Mouse (Mus musculus) ovary, adult 10 weeks (tissue): Measurements from ENCODE around the gene Ccdc126. TPM values are rescaled to one million over a fixed set of nuclear protein-coding genes. Genes with fewer than 3 reads are reported as not detected.

Source experiments
- polyA plus RNA-seq: library from polyadenylated mRNA; stranded (reverse); fragments of 350-450 nt; fragmentation: Illumina TruSeq; extraction: RNeasy Lipid Tissue Mini Kit (QIAGEN cat#74804); gene quantifications from one replicate; pipeline ENCODE4 v1.2.3, GENCODE M21; 2014

Gene Ccdc126
- 20.6 TPM for polyA plus RNA-seq

DNA sequence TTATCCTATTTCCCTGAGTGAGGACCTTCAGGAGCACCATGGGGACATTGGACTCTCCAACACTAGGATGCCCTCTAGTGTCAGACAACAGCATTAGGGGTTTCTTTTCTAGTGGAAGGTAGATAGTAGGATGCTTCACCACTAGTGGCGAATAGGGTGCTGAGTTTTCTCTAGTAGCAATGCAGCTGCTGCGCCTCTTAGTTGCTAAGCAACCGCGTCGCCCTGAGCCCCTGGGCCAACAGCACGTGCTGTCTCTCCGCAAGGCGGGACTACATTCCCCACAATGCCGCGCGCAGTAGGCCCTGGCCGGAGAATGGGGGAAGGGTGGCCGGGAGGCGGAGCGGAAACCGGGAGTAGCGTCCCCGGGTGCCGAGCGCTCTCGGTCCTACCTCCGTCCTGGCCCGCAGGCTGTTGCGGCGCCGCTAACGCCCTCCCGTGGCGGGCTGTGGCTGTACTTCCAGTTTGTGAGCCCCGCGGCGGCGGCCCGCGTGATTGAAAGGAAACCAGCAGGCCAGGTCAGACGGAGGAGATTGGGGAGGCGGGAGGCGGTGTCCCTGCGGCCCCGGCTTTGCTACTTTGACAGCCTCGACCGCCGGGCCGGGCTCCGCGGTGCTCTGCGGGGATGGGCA, at the start of gene Ccdc126:
Ccdc126 (plus strand) TSS at position 309 of the 629 bp plus-strand sequence.

DNA sequence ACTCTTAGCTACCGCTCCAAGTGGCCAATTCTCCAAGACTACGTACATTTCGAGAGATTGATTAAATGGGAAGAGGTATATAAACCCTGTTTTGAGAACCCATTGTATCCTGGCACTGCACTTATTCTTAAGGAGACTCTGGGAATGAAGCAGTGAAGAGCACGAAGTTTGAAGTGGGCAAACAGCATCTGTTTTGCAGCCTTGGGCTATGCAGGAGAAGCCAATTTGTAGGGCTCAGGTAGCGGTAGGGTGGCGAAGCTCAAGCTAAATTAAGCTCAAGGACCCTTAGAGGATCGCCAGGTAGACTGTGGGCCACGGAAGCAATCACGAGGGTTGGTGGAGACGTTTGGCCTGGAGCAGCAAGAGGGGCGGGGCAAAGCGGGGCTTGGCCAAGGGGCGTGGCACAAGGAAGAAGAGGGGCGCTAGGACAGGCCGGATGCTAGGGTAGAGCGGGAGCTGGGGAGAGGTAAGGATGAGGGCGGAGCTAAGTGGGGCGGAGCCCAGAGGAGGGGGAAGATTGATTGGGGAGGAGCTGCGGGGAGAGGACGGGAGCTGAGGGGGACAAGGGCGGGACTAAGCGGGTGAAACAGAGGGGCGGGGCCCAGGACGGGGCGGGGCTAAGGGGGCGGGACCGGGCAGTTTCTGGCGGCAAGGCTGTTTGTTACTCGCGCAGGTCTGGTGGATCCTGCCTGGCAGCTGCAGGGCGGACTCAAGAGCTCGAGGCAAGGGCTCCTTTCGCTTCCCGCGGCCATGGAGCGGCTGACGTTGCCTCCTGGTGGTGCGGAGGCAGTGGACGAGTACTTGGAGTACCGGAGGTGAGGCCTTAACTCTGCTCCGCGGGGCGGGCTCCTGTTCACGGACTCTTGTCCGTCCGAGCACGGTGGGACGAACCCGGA, 48.3 kb downstream of the Ccdc126 start, which contains the start of gene Fam221a:
Fam221a (plus strand) TSS at position 581 of the 896 bp plus-strand sequence.

Other genes starting within 250 kb of the Ccdc126 start
- gene Malsu1, start 245.5 kb upstream of the Ccdc126 start, polyA plus RNA-seq = 21.9 TPM
- gene Igf2bp3, start 104.3 kb upstream of the Ccdc126 start, polyA plus RNA-seq = 2.3 TPM
- 236 TPM for gene Tra2a, start 55.2 kb upstream of the Ccdc126 start, polyA plus RNA-seq
- gene Fam221a, start 48.5 kb downstream of the Ccdc126 start, polyA plus RNA-seq = 7.6 TPM
- 5.3 TPM for gene Stk31, start 76.3 kb downstream of the Ccdc126 start, polyA plus RNA-seq